Mouse (Mus musculus) olfactory bulb, adult 2 months (tissue): ENCODE data around the gene Plcb2.

Experiments
- CTCF ChIP-seq: fragments of 200-500 bp; IDR thresholded peaks from 2 replicates; pipeline ENCODE4 v1.5.1; 2012; ENCODE audit warnings: low read depth, mild to moderate bottlenecking, low read length, moderate library complexity; ENCODE audit not compliant: insufficient read depth
- POLR2A ChIP-seq: fragments of 200-500 bp; IDR thresholded peaks from 2 replicates; pipeline ENCODE4 v1.6.1; 2012; ENCODE audit warnings: mild to moderate bottlenecking, low read depth, low read length, moderate library complexity; ENCODE audit not compliant: insufficient read depth

DNA sequence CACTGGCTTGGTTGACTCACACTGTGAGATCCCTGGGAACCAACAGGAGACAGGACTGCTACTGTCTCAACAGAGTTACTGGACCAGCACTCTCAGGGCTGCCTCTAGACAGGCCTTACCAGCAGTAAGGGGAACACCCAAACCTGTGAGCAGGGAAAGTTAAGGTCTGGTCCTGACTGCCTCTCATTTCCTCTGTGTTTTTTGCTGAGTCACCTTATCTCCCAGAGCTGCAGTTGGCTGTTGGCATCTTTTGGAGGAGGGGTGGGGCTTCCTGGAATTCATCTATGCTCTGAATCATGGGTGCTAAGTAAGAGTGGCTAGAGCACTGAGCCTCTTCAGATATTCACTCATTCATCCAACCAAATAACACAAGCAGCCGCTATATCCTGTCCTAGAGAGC lies 69.2 kb downstream of the Plcb2 start:
- TF ChIP-seq CTCF (no peak), POLR2A (no peak)
